Mouse (Mus musculus) adipose tissue, adult 10 weeks (tissue): Measurements from ENCODE around the gene Rex2. TPM values are rescaled to one million over a fixed set of nuclear protein-coding genes. Genes with fewer than 3 reads are reported as not detected.

Experiments
- polyA plus RNA-seq: library from polyadenylated mRNA; stranded (reverse); fragments of 350-450 nt; fragmentation: Illumina TruSeq; extraction: RNeasy Lipid Tissue Mini Kit (QIAGEN cat#74804); gene quantifications from one replicate; pipeline ENCODE4 v1.2.3, GENCODE M21; 2014; ENCODE audit warnings: low read depth, low replicate concordance

Gene Rex2
- polyA plus RNA-seq, result 0.21 TPM

GRCm38 (mm10) chr4:147021550-147021949 is at the start of gene Rex2:
TSS of gene Rex2 (plus strand) at chr4:147021850.

Other genes with a start within 250 kb of the Rex2 start
- gene Gm21411, start 112.3 kb upstream of the Rex2 start, polyA plus RNA-seq, result not detected
- not detected for gene Zfp989, start 49.9 kb upstream of the Rex2 start, polyA plus RNA-seq
- 13.3 TPM for gene Zfp991, start 110.2 kb downstream of the Rex2 start, polyA plus RNA-seq